Mouse (Mus musculus): ENCODE results near the gene Zfp458.
"Not testable (repeated sequence)": the region's sequence is repeated elsewhere in the genome, so short reads cannot be mapped to it uniquely, and the experiment has no call there.

Gene Zfp458

DNA sequence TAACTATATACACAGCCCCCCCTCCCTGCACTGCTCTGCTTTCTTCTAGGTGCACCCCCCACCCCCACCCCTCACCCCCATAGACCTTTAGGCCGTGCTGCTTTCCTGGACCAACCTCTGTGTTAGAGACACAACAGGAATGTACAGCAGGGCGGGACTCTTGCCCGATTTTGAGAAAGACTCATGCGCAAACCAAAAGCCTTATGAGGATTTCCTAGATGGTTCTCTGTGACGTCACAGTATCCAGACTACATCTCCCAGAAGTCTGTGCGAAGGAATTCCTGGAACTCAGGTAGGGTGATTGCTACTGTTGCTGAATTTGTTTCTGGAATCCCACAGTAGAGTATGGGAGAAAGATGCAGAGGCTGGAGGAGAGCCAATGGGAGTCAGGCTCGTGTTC is at the start of gene Zfp458:
Zfp458 (minus strand) TSS at position 153 of the 400 bp plus-strand sequence.
- peak; percentile 16 for DNase-seq (ENCODE audit: low read depth, low spot score)

DNA sequence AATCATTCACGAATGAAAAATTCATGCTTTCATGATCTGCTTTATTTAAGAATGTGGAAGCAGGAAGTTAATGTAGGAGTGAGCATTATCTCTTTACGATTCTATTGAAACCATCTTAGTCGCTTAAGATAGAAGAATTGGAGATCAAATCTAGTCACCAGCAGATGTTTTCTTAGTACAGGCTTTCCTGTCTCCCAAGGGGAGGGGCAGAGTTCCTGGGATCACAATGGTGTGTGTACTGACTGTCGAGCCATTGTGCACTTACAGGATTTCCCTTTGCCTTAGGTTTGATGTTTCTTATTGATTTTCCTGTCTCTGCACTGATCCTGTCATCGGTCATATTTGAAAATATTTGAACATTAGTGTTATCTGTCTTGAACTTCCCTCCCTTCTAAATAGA is 28.5 kb upstream of the Zfp458 start:
- DNase-seq (ENCODE audit: low read depth, low spot score), result no peak

DNA sequence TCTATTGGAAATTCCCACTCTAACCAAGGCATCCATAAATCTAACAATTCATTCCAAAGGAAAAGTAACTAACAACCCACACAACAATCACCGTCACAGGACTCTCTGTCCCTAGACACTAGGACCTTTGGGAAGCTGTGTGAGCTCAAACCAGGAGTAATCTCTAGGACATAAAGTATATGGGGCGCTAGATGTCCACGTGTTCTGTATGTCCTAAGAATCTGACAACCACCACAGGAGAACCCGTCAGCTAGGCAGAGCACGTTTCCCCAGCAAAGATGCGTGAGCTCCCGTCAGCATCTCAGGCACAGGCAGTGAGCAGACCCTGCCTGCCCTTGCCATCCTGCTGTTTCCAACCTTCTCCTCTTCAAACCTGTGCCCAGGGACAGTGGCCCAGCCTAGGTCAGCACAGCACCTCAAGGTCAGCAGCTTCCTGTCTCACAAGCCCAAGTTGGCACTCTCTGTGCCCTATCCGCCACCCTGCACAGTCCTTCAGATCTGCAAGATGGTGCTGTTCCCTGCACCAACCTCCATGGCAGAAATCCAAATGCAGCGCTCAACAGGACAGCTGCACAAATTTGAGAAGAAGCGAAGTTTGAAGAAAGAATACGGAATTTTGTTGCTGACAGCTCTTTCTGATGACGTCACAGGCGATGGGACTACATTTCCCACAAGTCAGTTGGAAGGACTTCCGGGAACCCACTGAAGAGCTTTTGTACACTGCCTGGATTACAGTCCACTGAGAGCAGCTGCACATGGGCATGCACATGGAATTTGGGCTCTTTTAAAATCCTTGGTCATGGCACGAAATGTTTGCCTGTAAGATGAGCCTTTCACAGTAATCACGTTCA is 27.8 kb upstream of the Zfp458 start, which contains the start of gene Zfp457:
Zfp457 (minus strand) TSS at position 664 of the 851 bp plus-strand sequence.
- DNase-seq (ENCODE audit: low read depth, low spot score), result peak; percentile 72

DNA sequence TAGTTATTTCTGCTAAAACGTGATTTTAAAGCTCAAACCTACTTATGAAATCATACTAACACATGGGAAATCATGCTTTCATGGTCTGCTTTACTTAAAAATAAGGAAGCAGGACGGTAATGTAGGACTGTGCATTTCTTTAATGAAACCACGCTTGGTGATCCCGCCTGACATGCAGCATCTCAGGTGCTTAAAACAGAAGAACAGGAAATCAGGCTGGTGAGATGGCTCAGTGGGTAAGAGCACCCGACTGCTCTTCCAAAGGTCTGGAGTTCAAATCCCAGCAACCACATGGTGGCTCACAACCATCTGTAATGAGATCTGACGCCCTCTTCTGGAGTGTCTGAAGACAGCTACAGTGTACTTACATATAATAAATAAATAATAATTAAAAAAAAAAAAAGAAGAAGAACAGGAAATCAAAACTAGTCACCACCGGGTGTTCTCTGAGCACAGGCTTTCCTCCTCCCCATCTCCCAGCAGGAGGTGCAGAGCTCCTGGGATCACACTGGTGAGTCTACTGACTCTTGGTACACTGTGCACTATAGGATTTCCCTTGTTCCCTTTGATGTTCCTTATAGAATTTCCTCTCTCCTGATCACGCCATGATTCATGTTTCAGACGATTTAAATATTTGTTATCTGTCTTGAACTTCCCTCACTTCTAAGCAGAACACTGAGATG is 8.7 kb downstream of the Zfp458 start:
- not testable (repeated sequence) for DNase-seq (ENCODE audit: low read depth, low spot score)

DNA sequence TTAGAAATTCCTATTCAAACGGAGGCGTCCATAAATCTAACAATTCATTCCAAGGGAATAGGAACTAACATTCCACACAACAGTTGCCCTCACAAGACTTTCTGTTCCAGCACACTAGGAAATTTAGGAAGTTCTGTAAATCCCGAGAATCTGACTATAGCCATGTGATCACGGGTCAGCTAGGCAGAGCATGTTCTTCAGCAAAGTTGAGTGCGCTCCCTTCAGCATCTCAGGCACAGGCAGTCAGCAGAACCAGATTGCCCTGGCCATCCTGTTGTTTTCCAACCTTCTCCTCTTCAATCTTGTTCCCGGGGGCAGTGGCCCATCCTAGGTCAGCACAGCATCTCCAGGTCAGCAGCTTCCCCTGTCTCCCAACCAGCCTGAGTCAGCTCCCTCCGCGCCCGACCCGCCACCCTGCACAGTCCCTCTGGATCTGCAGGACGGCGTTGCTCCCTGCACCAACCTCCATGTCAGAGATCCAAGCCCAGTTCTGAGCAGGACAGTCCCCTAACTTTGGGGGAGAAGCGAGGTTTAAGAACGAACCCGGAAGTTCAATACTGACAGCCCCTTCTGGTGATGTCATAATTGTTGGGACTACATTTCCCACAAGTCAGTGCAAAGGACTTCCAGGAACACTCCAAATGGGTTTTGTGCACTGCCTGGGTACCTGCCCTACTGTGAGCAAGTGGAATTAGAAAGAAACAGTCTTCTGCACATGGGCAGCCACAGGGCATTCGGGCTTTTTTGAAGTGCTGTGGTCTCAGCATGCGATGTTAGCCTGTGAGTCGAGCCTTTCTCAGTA is 9.5 kb downstream of the Zfp458 start:
- peak; percentile 50 for DNase-seq (ENCODE audit: low read depth, low spot score)

DNA sequence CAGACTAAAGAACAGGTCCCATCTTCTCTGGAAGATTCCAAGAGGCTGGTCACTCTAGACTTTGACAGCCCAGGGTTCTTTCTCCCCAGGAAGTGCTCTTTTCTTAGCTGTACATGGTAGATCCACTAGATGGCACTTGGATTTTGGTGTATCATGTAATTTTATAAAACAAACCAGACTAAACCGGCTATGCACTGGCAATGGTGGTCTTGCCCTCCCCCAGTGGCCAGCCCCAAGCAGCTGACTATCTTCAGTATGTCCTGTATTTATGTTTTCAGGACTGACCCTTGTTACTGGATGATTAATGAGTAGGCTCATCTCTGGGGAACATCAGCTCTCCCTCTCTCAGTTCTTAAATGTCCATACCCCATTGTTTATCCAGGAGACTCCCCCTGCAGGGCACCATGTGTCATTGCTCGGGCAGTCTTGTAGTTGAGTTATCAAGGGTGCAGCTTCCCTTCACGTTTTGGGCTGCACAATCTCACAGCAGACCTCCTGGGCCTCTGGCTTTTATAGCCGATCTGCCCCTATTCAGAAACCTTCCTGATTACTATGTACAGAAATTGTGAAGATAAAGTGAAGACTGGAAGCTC is 64.2 kb downstream of the Zfp458 start:
- no peak for DNase-seq (ENCODE audit: low read depth, low spot score)
